In the genomic region with DNA sequence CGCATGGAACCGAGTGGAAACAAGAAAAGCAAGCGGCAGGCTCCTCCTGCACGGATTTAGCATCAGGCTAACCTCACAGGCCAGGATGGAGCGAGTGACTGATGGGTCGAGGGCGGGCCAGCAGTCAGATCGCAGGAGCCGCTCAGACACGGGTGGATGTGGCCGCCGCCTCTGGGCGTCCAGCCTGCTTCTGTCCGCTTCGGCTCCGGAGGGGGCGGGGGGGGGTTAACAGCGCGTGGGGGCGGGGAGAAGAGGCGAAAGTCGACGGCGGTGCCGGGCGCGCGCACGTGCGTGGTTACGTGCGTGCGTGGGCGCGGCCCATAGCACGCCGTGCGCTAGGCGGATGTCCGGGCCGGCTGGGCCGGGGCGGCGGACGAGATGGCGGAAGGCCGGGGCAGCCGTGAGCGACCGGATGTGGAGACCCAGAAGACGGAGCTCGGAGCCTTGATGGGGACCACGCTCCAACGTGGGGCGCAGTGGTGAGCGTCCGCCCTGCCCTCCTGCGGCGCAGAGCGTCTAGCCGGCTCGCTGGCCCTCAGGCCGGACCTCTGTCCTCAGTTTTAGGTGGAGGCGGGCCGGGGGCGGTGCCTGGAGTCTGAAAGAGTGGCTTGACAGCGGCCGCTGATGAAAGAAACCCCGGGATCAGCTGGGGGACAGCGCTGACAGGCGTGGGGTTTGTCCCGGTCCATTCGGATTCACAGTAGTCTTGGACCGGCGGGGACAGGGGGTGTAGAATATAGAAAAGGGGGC, we compare ENCODE assay signal across 8 mouse cellular contexts. TPM values are rescaled to one million over a fixed set of nuclear protein-coding genes. Genes with fewer than 3 reads are reported as not detected.
DNase-seq lines count a peak whose midpoint lies in the region; ATAC-seq and TF ChIP-seq lines count a peak whose summit lies in the region.

A gene (plus strand): TSS at position 314 of the 750 bp plus-strand sequence.

- H3K79me2 ChIP-seq in heart, adult 2 months (replicated peaks; ENCODE audit: control insufficient read depth, insufficient read depth, low read length) = peaks cover 8% of the 10 kb centered on the region

- peak within 1 kb of the TSS; percentile 80 for H3K9ac ChIP-seq in embryonic facial prominence, embryonic 14.5 days (ENCODE audit: low read depth, low read length)
- peak within 1 kb of the TSS; percentile 88 for H3K9ac ChIP-seq in heart, adult 2 months (ENCODE audit: low read depth, low read length)
- peak within 1 kb of the TSS; percentile 91 for H3K9ac ChIP-seq in limb, embryonic 12.5 days (replicated peaks)
- peak within 1 kb of the TSS; percentile 86 for H3K9ac ChIP-seq in midbrain, embryonic 14.5 days (replicated peaks; ENCODE audit: low read length)

- peak; percentile 88 for DNase-seq in 416B (ENCODE audit: low read depth)
- peak; percentile 96 for DNase-seq in embryonic facial prominence, embryonic 14.5 days (ENCODE audit: low spot score)
- peak; percentile 92 to 95 for DNase-seq in heart, adult 2 months
- peak; percentile 84 to 87 for DNase-seq in kidney, adult 8-10 months
- peak; percentile 98 for DNase-seq in midbrain, embryonic 14.5 days
- DNase-seq in spleen, adult 12 weeks (ENCODE audit: low spot score) = peak; percentile 80

- peaks cover 31% of the 10 kb centered on the region for H3K36me3 ChIP-seq in embryonic facial prominence, embryonic 14.5 days (ENCODE audit: control insufficient read depth, insufficient read depth, low read length)
- H3K36me3 ChIP-seq in heart, adult 2 months (ENCODE audit: control insufficient read depth, insufficient read depth, low read length) = 0 out of 2 replicates have a peak, but pooled peaks cover 2% of the 10 kb centered on the region
- peaks cover 29% of the 10 kb centered on the region for H3K36me3 ChIP-seq in limb, embryonic 12.5 days
- H3K36me3 ChIP-seq in midbrain, embryonic 14.5 days (ENCODE audit: control insufficient read depth, insufficient read depth, low read length) = peaks cover 31% of the 10 kb centered on the region

- 0 out of 2 replicates have a peak, but pooled peaks have one; percentile 54 for TF ChIP-seq EP300 in heart, adult 2 months (IDR thresholded peaks at IDR 0.05; ENCODE audit: insufficient read depth, low read depth, low read length)

- no peaks in the 10 kb centered on the region for H3K27me3 ChIP-seq in embryonic facial prominence, embryonic 14.5 days (replicated peaks; ENCODE audit: control insufficient read depth, insufficient read depth, low read length)
- H3K27me3 ChIP-seq in heart, adult 2 months (ENCODE audit: control insufficient read depth, insufficient read depth, low read length) = no peaks in the 10 kb centered on the region
- H3K27me3 ChIP-seq in limb, embryonic 12.5 days = no peaks in the 10 kb centered on the region
- H3K27me3 ChIP-seq in midbrain, embryonic 14.5 days (ENCODE audit: control insufficient read depth, insufficient read depth, low read length) = no peaks in the 10 kb centered on the region

- ATAC-seq in embryonic facial prominence, embryonic 14.5 days (ENCODE audit: low read depth) = peak; percentile 97
- peak; percentile 95 for ATAC-seq in limb, embryonic 12.5 days (ENCODE audit: insufficient number of reproducible peaks, insufficient read depth, low FRiP score, low TSS enrichment, low read depth)
- ATAC-seq in midbrain, embryonic 14.5 days (ENCODE audit: low FRiP score, low TSS enrichment) = peak; percentile 93

- peak within 1 kb of the TSS; percentile 84 for H3K4me2 ChIP-seq in embryonic facial prominence, embryonic 14.5 days (ENCODE audit: low read depth, low read length)
- H3K4me2 ChIP-seq in limb, embryonic 12.5 days = peak within 1 kb of the TSS; percentile 84
- peak within 1 kb of the TSS; percentile 87 for H3K4me2 ChIP-seq in midbrain, embryonic 14.5 days (ENCODE audit: low read length)

- TF ChIP-seq POLR2A in bone marrow, adult 2 months (IDR thresholded peaks at IDR 0.05; ENCODE audit: borderline replicate concordance, control insufficient read depth, low read depth, low read length) = peak; percentile 88
- TF ChIP-seq POLR2A in heart, adult 2 months (IDR thresholded peaks at IDR 0.05; ENCODE audit: insufficient read depth, low read depth, low read length) = peak; percentile 85

- peak within 1 kb of the TSS; percentile 89 for H3K4me3 ChIP-seq in bone marrow, adult 2 months (replicated peaks; ENCODE audit: control insufficient read depth, low read depth, low read length)
- H3K4me3 ChIP-seq in embryonic facial prominence, embryonic 14.5 days (ENCODE audit: low read depth, low read length) = peak within 1 kb of the TSS; percentile 92
- H3K4me3 ChIP-seq in heart, adult 2 months = peak within 1 kb of the TSS; percentile 98
- peak within 1 kb of the TSS; percentile 88 for H3K4me3 ChIP-seq in limb, embryonic 12.5 days (replicated peaks)
- H3K4me3 ChIP-seq in midbrain, embryonic 14.5 days (replicated peaks; ENCODE audit: low read depth, low read length) = peak within 1 kb of the TSS; percentile 88

- intact Hi-C loops in heart, adult 2 months (cut with DNase I) = loop anchor here (1.0 kb wide), 2 partner anchors 8 to 41 kb away; a partner anchor contains a TSS

- under 1% methylated on average over 75 of the region's 75 CpGs for WGBS in bone marrow, adult 2 months
- WGBS in embryonic facial prominence, embryonic 14.5 days = 1% methylated on average over 28 of the region's 75 CpGs
- WGBS in heart, adult 2 months = under 1% methylated on average over 75 of the region's 75 CpGs
- WGBS in limb, embryonic 12.5 days = under 1% methylated on average over 75 of the region's 75 CpGs
- WGBS in midbrain, embryonic 14.5 days = under 1% methylated on average over 74 of the region's 75 CpGs

- no peak for TF ChIP-seq CTCF in bone marrow, adult 2 months (IDR thresholded peaks at IDR 0.05; ENCODE audit: control insufficient read depth, insufficient read depth, low read length)
- peak; percentile 22; the same call in 1 of the 2 replicates for TF ChIP-seq CTCF in heart, adult 2 months (IDR thresholded peaks at IDR 0.05)

- peak within 1 kb of the TSS; percentile 97 for H3K27ac ChIP-seq in bone marrow, adult 2 months (ENCODE audit: control insufficient read depth, insufficient read depth, low read depth, low read length, poor library complexity)
- H3K27ac ChIP-seq in embryonic facial prominence, embryonic 14.5 days (replicated peaks; ENCODE audit: low read depth, low read length) = peak within 1 kb of the TSS; percentile 92
- peak within 1 kb of the TSS; percentile 92 for H3K27ac ChIP-seq in heart, adult 2 months
- peak within 1 kb of the TSS; percentile 98 for H3K27ac ChIP-seq in limb, embryonic 12.5 days
- peak within 1 kb of the TSS; percentile 98 for H3K27ac ChIP-seq in midbrain, embryonic 14.5 days (replicated peaks; ENCODE audit: low read depth, low read length)

- H3K4me1 ChIP-seq in bone marrow, adult 2 months (ENCODE audit: control insufficient read depth, insufficient read depth, low read length) = peaks cover 4% of the 10 kb centered on the region
- H3K4me1 ChIP-seq in embryonic facial prominence, embryonic 14.5 days (ENCODE audit: control insufficient read depth, insufficient read depth, low read length) = peaks cover 8% of the 10 kb centered on the region; the same call in 1 of the 2 replicates
- H3K4me1 ChIP-seq in heart, adult 2 months (ENCODE audit: control insufficient read depth, insufficient read depth, low read length) = peaks cover 4% of the 10 kb centered on the region
- H3K4me1 ChIP-seq in limb, embryonic 12.5 days (replicated peaks) = peaks cover 16% of the 10 kb centered on the region
- H3K4me1 ChIP-seq in midbrain, embryonic 14.5 days (ENCODE audit: control insufficient read depth, insufficient read depth, low read length) = peaks cover 22% of the 10 kb centered on the region

- no peaks in the 10 kb centered on the region for H3K9me3 ChIP-seq in embryonic facial prominence, embryonic 14.5 days (ENCODE audit: control insufficient read depth, low read length)
- no peaks in the 10 kb centered on the region for H3K9me3 ChIP-seq in limb, embryonic 12.5 days
- no peaks in the 10 kb centered on the region for H3K9me3 ChIP-seq in midbrain, embryonic 14.5 days (ENCODE audit: control insufficient read depth, low read length)

RNA-seq across cellular contexts. Expression of the gene that starts here (rescaled TPM):
- polyA plus RNA-seq in bone marrow, adult 2 months (2011; ENCODE audit: insufficient read depth, insufficient read length, low replicate concordance, missing spikeins) = 102 and 256 TPM in 2 replicates
- 88.9 and 94.2 TPM in 2 replicates for polyA plus RNA-seq in embryonic facial prominence, embryonic 14.5 days (2014; fragmentation: Nextera tagmentation; extraction: Ambion mirVana)
- total RNA-seq in heart, adult 2 months (2021) = 10 to 100 TPM; 66.1 to 74.8 TPM
- 52.7 and 68.6 TPM in 2 replicates for polyA plus RNA-seq in heart, adult 2 months (2012; rRNA removed)
- 117 and 118 TPM in 2 replicates for polyA plus RNA-seq in limb, embryonic 12.5 days (2016; fragmentation: Nextera tagmentation; extraction: Ambion mirVana)
- polyA plus RNA-seq in midbrain, embryonic 14.5 days (2014; fragmentation: Nextera tagmentation; extraction: Ambion mirVana) = 113 and 144 TPM in 2 replicates

Comparison
In these comparisons a context has a peak if more than half of its experiments do, and no peak if none do; other contexts are left out.
1. Peak in every context shown above with its lines: DNase-seq, ATAC-seq, H3K4me3 ChIP-seq and H3K27ac ChIP-seq.